Comparison of ENCODE assay signal across 10 mouse cellular contexts in the genomic region with DNA sequence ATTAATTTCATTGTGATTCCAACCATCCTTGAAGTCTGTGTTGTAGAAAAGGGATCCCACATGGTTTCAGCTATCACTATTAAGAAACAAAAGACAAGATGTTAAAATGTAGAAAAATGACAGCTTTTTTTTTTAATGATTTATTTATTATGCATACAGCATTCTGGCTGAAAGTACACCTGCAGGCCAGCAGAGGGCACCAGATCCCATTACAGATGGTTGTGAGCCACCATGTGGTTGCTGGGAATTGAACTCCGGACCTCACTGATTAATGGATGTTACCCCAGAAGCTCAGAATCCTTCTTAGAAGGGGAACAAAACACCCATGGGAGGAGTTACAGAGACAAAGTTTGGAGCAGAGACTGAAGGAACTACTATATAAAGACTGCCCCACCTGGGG. TPM values are rescaled to one million over a fixed set of nuclear protein-coding genes. Genes with fewer than 3 reads are reported as not detected.
DNase-seq lines count a peak whose midpoint lies in the region; ATAC-seq lines count a peak whose summit lies in the region.
"Had no signal": no experiment of that assay in that cellular context is flagged by ENCODE, and none has a peak within 500 bp of the region (broad histone marks: within the 10 kb centered on the region; RNA-seq: fewer than 3 reads in every experiment).

No protein-coding gene starts in this region.

- 84% methylated on average over 1 of the region's 1 CpGs for WGBS in hindbrain, embryonic 14.5 days
- WGBS in hindbrain, embryonic 12.5 days = 90% methylated on average over 1 of the region's 1 CpGs

- no peaks in the 10 kb centered on the region for H3K9me3 ChIP-seq in hindbrain, embryonic 14.5 days (ENCODE audit: control insufficient read depth, low read length)
- H3K9me3 ChIP-seq in hindbrain, embryonic 12.5 days (replicated peaks) = no peaks in the 10 kb centered on the region

- no peak overlapping the region for H3K4me3 ChIP-seq in hindbrain, embryonic 14.5 days (replicated peaks; ENCODE audit: low read length)
- no peak overlapping the region for H3K4me3 ChIP-seq in hindbrain, embryonic 12.5 days
- H3K4me3 ChIP-seq: myocyte had no signal

- H3K9ac ChIP-seq in hindbrain, embryonic 14.5 days = no peak overlapping the region
- H3K9ac ChIP-seq in hindbrain, embryonic 12.5 days = no peak overlapping the region

- no peaks in the 10 kb centered on the region for H3K4me1 ChIP-seq in hindbrain, embryonic 14.5 days (replicated peaks; ENCODE audit: control insufficient read depth, insufficient read depth, low read length)
- H3K4me1 ChIP-seq in hindbrain, embryonic 12.5 days = no peaks in the 10 kb centered on the region

- ATAC-seq in hindbrain, embryonic 14.5 days (ENCODE audit: low FRiP score) = no peak
- ATAC-seq in hindbrain, embryonic 12.5 days (ENCODE audit: low FRiP score) = no peak

- peak; percentile 27 for DNase-seq in hindbrain, embryonic 14.5 days (ENCODE audit: low spot score)
- DNase-seq in urinary bladder, postnatal 25 days (ENCODE audit: low spot score) = peak; percentile 13
- no peak for DNase-seq in urinary bladder, postnatal 4 days (ENCODE audit: low spot score in 2 of 2)
- DNase-seq in induced T-regulatory cell, adult 2 months (ENCODE audit: low read depth) = peak; percentile 60
- DNase-seq in MN1 (ENCODE audit: low spot score) = no peak
- DNase-seq in frontal cortex, adult 2 months (ENCODE audit: extremely low spot score in 1 of 2, low spot score in 1 of 2) = no peak
- DNase-seq in left cerebral cortex, adult 18-20 months (ENCODE audit: low spot score in 2 of 2) = no peak

- H3K27me3 ChIP-seq in hindbrain, embryonic 14.5 days (ENCODE audit: control insufficient read depth, insufficient read depth, low read length) = no peaks in the 10 kb centered on the region
- no peaks in the 10 kb centered on the region for H3K27me3 ChIP-seq in hindbrain, embryonic 12.5 days

- H3K27ac ChIP-seq in hindbrain, embryonic 14.5 days = no peak overlapping the region
- H3K27ac ChIP-seq in hindbrain, embryonic 12.5 days = no peak overlapping the region

- no peak overlapping the region for H3K4me2 ChIP-seq in hindbrain, embryonic 14.5 days (replicated peaks)
- H3K4me2 ChIP-seq in hindbrain, embryonic 12.5 days (replicated peaks) = no peak overlapping the region
- H3K4me2 ChIP-seq: heart, embryonic 11.5 days had no signal

- H3K36me3 ChIP-seq in hindbrain, embryonic 14.5 days (replicated peaks; ENCODE audit: control insufficient read depth, insufficient read depth) = peaks cover 98% of the 10 kb centered on the region
- peaks cover 91% of the 10 kb centered on the region for H3K36me3 ChIP-seq in hindbrain, embryonic 12.5 days

RNA-seq across cellular contexts. Expression of a gene that starts 12.3 kb away (rescaled TPM):
- 69.2 and 75.0 TPM in 2 replicates for polyA plus RNA-seq in hindbrain, embryonic 14.5 days (2014; fragmentation: Nextera tagmentation; extraction: Ambion mirVana)
- 33.9 and 35.7 TPM in 2 replicates for polyA plus RNA-seq in hindbrain, embryonic 12.5 days (2016; fragmentation: Nextera tagmentation; extraction: Ambion mirVana)
- polyA plus RNA-seq in frontal cortex, adult 2 months (2012; rRNA removed) = 141 and 155 TPM in 2 replicates
- 100 to 1,000 TPM; 330 to 343 TPM for total RNA-seq in left cerebral cortex, adult 18-20 months (2021)

RNA-seq across cellular contexts. Expression of a gene that starts 21.0 kb away (rescaled TPM):
- polyA plus RNA-seq in hindbrain, embryonic 14.5 days (2014; fragmentation: Nextera tagmentation; extraction: Ambion mirVana) = 64.7 and 71.6 TPM in 2 replicates
- 104 and 113 TPM in 2 replicates for polyA plus RNA-seq in hindbrain, embryonic 12.5 days (2016; fragmentation: Nextera tagmentation; extraction: Ambion mirVana)
- polyA plus RNA-seq in frontal cortex, adult 2 months (2012; rRNA removed) = 101 and 103 TPM in 2 replicates
- 10 to 100 TPM; 56.1 to 59.4 TPM for total RNA-seq in left cerebral cortex, adult 18-20 months (2021)

Comparison
In these comparisons a context has a peak if more than half of its experiments do, and no peak if none do; other contexts are left out.
1. DNase-seq: peak in hindbrain, embryonic 14.5 days (single experiment), urinary bladder, postnatal 25 days (single experiment) and induced T-regulatory cell, adult 2 months (single experiment); none in urinary bladder, postnatal 4 days (0 of 2), MN1 (single experiment), frontal cortex, adult 2 months (0 of 2) and left cerebral cortex, adult 18-20 months (0 of 2).